Mouse (Mus musculus): Measurements from ENCODE around the gene Rln3. TPM values are rescaled to one million over a fixed set of nuclear protein-coding genes. Genes with fewer than 3 reads are reported as not detected.

Gene Rln3
- total RNA-seq (2012; rRNA removed) (not detected in 2 replicates), total RNA-seq (2014; rRNA removed) (not detected in 2 replicates), polyA plus RNA-seq (2012; ENCODE audit: insufficient read length, low read depth) (not detected in 2 replicates)

DNA sequence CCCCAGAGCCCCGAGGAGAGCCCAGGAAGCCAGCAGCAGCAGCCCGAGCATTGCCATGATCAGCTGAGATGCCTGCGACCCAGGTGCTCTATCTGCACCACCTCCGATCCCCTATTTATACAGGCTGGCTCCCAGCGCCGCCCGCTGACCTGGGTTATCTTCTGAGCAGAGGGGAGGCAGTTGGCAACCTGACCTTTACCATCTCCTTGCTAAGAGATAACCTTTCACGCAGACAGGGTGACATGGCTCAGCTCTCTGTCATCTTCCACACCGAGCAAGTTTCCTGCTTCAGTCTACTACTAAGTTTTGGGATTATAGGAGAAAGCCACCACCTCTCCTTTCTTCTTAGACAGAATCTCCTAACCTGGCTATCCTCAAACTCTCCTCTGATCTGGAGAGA is at the start of gene Rln3:
TSS of gene Rln3 (minus strand) at position 101 of the 400 bp plus-strand sequence.
- H3K9ac ChIP-seq (ENCODE audit: insufficient read depth, low read depth) = no peak within 1 kb of the TSS
- peaks cover 3% of the 10 kb centered on the region for H3K9me3 ChIP-seq (replicated peaks; ENCODE audit: low read length)
- H3K4me3 ChIP-seq (replicated peaks in 1 of 3; ENCODE audit: low read depth in 2 of 3, low read length in 2 of 3, poor library complexity in 1 of 3) = no peak within 1 kb of the TSS
- peaks cover 0 to 7% of the 10 kb centered on the region in 2 experiments for H3K36me3 ChIP-seq (replicated peaks in 1 of 2; ENCODE audit: control insufficient read depth in 1 of 2, insufficient read depth in 1 of 2, low read length in 1 of 2)
- no peak for DNase-seq (ENCODE audit: extremely low read depth)
- no peak within 1 kb of the TSS for H3K27ac ChIP-seq (ENCODE audit: insufficient read depth, low read depth)
- H3K4me2 ChIP-seq (ENCODE audit: insufficient read depth, low read depth, poor library complexity, severe bottlenecking) = no peak within 1 kb of the TSS
- H3K27me3 ChIP-seq (replicated peaks) = peaks cover 14% of the 10 kb centered on the region
- in situ Hi-C loops (cut with MboI; ENCODE audit: low pct_ligation_motif_present, low pct_unique_long_range_greater_than_20kb, low sequenced_read_pairs) (loop anchor here (25.0 kb wide), 1 partner anchor 292 kb away; no protein-coding TSS in a partner anchor), dilution Hi-C loops (cut with MboI; ENCODE audit: extremely low pct_ligation_motif_present, extremely low pct_unique_long_range_greater_than_20kb, low sequenced_read_pairs) (no loop called here)
- H3K4me1 ChIP-seq (ENCODE audit: control insufficient read depth in 1 of 2, insufficient read depth in 2 of 2) = peaks cover 6 to 16% of the 10 kb centered on the region in 2 experiments
- H3K79me2 ChIP-seq (replicated peaks; ENCODE audit: control insufficient read depth, extremely low read depth, insufficient read depth, poor library complexity, severe bottlenecking) = no peaks in the 10 kb centered on the region
- TF ChIP-seq NRF1 (IDR thresholded peaks at IDR 0.05; ENCODE audit: low read depth, low read length) = no peak
- TF ChIP-seq POLR2AphosphoS2 (IDR thresholded peaks at IDR 0.05; ENCODE audit: low read depth, low read length) = no peak
- TF ChIP-seq EP300 (IDR thresholded peaks at IDR 0.05; ENCODE audit: low read length) = no peak
- no peak for TF ChIP-seq MAX (IDR thresholded peaks at IDR 0.05; ENCODE audit: low read length)
- TF ChIP-seq USF1 (IDR thresholded peaks at IDR 0.05; ENCODE audit: low read depth, low read length) = no peak
- no peak for TF ChIP-seq POLR2A (IDR thresholded peaks at IDR 0.05; ENCODE audit: low read depth, low read length)

- H3K79me2 ChIP-seq (replicated peaks; ENCODE audit: control insufficient read depth, extremely low read depth, insufficient read depth, poor library complexity, severe bottlenecking) = no peaks in the 10 kb centered on the region
- no peaks in the 10 kb centered on the region for H3K4me1 ChIP-seq (ENCODE audit: control insufficient read depth in 1 of 2, insufficient read depth in 2 of 2)
- DNase-seq (ENCODE audit: extremely low read depth) = no peak
- H3K4me2 ChIP-seq (ENCODE audit: insufficient read depth, low read depth, poor library complexity, severe bottlenecking) = no peak overlapping the region
- H3K27me3 ChIP-seq (replicated peaks) = no peaks in the 10 kb centered on the region
- dilution Hi-C loops (cut with MboI; ENCODE audit: extremely low pct_ligation_motif_present, extremely low pct_unique_long_range_greater_than_20kb, low sequenced_read_pairs) (no loop called here), in situ Hi-C loops (cut with MboI; ENCODE audit: low pct_ligation_motif_present, low pct_unique_long_range_greater_than_20kb, low sequenced_read_pairs) (no loop called here)
- H3K27ac ChIP-seq (ENCODE audit: insufficient read depth, low read depth) = no peak overlapping the region
- peaks cover 77 to 95% of the 10 kb centered on the region in 2 experiments for H3K36me3 ChIP-seq (replicated peaks in 1 of 2; ENCODE audit: control insufficient read depth in 1 of 2, insufficient read depth in 1 of 2, low read length in 1 of 2)
- H3K9ac ChIP-seq (ENCODE audit: insufficient read depth, low read depth) = no peak overlapping the region
- no peak overlapping the region for H3K4me3 ChIP-seq (replicated peaks in 1 of 3; ENCODE audit: low read depth in 2 of 3, low read length in 2 of 3, poor library complexity in 1 of 3)
- H3K9me3 ChIP-seq (replicated peaks; ENCODE audit: low read length) = no peaks in the 10 kb centered on the region
- no peak for TF ChIP-seq RAD21 (IDR thresholded peaks at IDR 0.05; ENCODE audit: low read depth, low read length)
- TF ChIP-seq USF1 (IDR thresholded peaks at IDR 0.05; ENCODE audit: low read depth, low read length) = no peak
- TF ChIP-seq UBTF (IDR thresholded peaks at IDR 0.05; ENCODE audit: low read depth, low read length) = no peak
- TF ChIP-seq MXI1 (IDR thresholded peaks at IDR 0.05; ENCODE audit: low read depth, low read length) = no peak
- TF ChIP-seq NELFE (IDR thresholded peaks at IDR 0.05; ENCODE audit: low read depth, low read length) = no peak
- TF ChIP-seq CHD1 (IDR thresholded peaks at IDR 0.05; ENCODE audit: low read depth, low read length) = no peak
- no peak for TF ChIP-seq POLR2A (IDR thresholded peaks at IDR 0.05; ENCODE audit: low read depth, low read length)
- TF ChIP-seq NRF1 (IDR thresholded peaks at IDR 0.05; ENCODE audit: low read depth, low read length) = no peak
- TF ChIP-seq MEF2A (IDR thresholded peaks at IDR 0.05; ENCODE audit: borderline replicate concordance, low read depth, low read length) = no peak
- TF ChIP-seq MAZ (IDR thresholded peaks at IDR 0.05; ENCODE audit: low read depth, low read length) = no peak
- no peak for TF ChIP-seq TBP (conservative IDR thresholded peaks at IDR 0.05; ENCODE audit: low read depth, low read length)
- no peak for TF ChIP-seq ZC3H11A (IDR thresholded peaks at IDR 0.05; ENCODE audit: low read depth, low read length)
- TF ChIP-seq TCF12 (IDR thresholded peaks at IDR 0.05; ENCODE audit: low read depth, low read length) = no peak
- TF ChIP-seq ETS1 (conservative IDR thresholded peaks at IDR 0.05; ENCODE audit: low read depth, low read length) = no peak
- TF ChIP-seq JUND (conservative IDR thresholded peaks at IDR 0.05; ENCODE audit: low read depth, low read length) = no peak
- TF ChIP-seq GABPA (IDR thresholded peaks at IDR 0.05; ENCODE audit: insufficient replicate concordance, low read depth, low read length) = no peak
Observed at GRCm38 (mm10) chr8:84090585-84090984, 45.8 kb upstream of the Rln3 start.
